Mouse (Mus musculus): Measurements from ENCODE around the gene Aff2. TPM values are rescaled to one million over a fixed set of nuclear protein-coding genes. Genes with fewer than 3 reads are reported as not detected.

The Aff2 gene
- polyA plus RNA-seq (2012; rRNA removed) = 0.11 and 0.36 TPM in 2 replicates

DNA sequence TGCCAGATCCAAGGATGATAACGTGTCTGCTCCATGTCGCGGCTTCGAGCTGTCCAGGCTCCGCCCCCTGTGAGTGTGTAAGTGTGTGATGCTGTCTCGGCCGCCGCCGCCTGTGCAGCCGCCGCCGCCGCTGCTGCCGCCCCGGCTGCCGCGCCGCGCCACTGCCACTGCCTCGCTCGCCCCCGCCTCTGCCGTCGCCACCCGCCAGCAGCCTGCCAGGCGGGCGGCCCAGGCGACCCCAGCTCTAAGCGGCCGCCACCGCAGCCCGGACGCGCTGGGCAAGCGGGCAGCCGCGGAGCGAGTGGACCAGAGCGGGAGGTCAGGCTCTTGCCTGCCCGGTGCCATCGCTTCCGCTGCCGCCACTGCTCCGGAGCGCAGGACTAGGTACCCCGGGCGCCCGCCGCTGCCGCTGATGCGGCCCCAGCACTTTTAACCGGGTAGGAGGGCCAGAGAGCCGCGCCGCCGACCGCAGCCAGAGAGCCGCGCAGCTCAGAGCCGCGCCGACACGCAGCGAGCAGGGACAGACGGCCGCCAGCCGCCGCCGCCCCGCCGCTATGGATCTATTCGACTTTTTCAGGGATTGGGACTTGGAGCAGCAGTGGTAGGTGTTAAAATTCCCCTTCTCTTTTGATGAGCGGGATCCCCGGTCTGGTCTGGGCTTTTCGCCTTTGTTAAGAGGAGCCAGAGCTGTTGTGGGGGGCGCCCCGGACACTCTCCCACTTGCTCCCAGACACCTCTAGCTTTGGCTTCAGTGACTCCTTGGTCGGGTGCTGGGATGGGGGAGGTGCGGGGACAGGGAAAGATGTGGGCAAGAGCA lies at the start of gene Aff2:
Gene Aff2, plus strand, starts transcription at position 57 of the 817 bp plus-strand sequence.
- TF ChIP-seq POLR2A (IDR thresholded peaks at IDR 0.05; ENCODE audit: control insufficient read depth, extremely low read depth, insufficient read depth, low read length, poor library complexity) (no peak), CTCF (IDR thresholded peaks at IDR 0.05; ENCODE audit: borderline replicate concordance, control insufficient read depth, extremely low read depth, insufficient read depth, low read length, poor library complexity) (no peak)
- Histone ChIP-seq H3K4me3 (ENCODE audit: control insufficient read depth, insufficient read depth, low read length) (no peak within 1 kb of the TSS), H3K4me1 (replicated peaks; ENCODE audit: control insufficient read depth, insufficient read depth, low read length) (no peaks in the 10 kb centered on the region), H3K27me3 (ENCODE audit: control insufficient read depth, insufficient read depth, low read length) (peaks cover 4% of the 10 kb centered on the region; the same call in 1 of the 2 replicates), H3K27ac (ENCODE audit: control insufficient read depth, insufficient read depth, low read length) (no peak within 1 kb of the TSS), H3K36me3 (ENCODE audit: control insufficient read depth, insufficient read depth, low read length) (no peaks in the 10 kb centered on the region)
- WGBS = 2% methylated on average over 55 of the region's 79 CpGs
- no peak for DNase-seq

DNA sequence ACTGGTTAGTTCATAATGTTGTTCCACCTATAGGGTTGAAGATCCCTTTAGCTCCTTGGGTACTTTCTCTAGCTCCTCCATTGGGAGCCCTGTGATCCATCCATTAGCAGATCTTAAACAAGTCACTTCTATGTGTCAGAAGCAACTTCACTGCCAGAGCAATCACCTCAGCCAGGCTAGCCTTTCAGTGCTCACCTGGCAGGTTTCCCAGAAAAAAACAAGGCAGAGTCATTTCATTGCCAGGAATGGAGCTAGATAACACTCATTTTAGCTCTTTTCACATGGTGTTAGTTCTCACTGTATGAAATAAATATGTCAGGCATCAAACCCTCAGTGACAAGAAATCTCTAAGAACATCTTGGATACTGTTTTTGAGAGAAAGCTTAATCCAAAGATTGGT lies 22.8 kb upstream of the Aff2 start:
- DNase-seq = no peak
- no peak for TF ChIP-seq CTCF (IDR thresholded peaks at IDR 0.05; ENCODE audit: borderline replicate concordance, control insufficient read depth, extremely low read depth, insufficient read depth, low read length, poor library complexity)
- no peak for TF ChIP-seq POLR2A (IDR thresholded peaks at IDR 0.05; ENCODE audit: control insufficient read depth, extremely low read depth, insufficient read depth, low read length, poor library complexity)
- H3K27me3 ChIP-seq (ENCODE audit: control insufficient read depth, insufficient read depth, low read length) = no peaks in the 10 kb centered on the region
- H3K4me1 ChIP-seq (replicated peaks; ENCODE audit: control insufficient read depth, insufficient read depth, low read length) = no peaks in the 10 kb centered on the region
- H3K27ac ChIP-seq (ENCODE audit: control insufficient read depth, insufficient read depth, low read length) = no peak overlapping the region
- no peak overlapping the region for H3K4me3 ChIP-seq (ENCODE audit: control insufficient read depth, insufficient read depth, low read length)
- no peaks in the 10 kb centered on the region for H3K36me3 ChIP-seq (ENCODE audit: control insufficient read depth, insufficient read depth, low read length)

DNA sequence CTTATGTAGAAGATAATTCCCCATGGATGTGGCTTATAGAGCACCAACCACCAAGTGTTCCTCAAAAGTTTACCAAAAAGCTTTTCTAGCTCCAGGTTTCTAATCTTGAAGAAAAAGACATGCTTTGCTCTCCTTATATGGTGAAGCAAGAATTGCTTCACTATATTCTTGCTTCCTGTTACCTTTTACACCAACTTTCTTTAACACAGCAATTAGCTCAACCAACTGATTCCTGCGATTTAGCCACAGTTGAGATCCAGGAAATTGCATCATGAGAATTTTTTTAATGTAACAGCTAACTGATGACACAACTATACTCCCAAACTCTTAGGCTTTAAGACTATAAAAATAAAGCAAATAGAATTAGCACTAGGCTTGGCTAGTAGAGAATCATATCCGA lies 4.5 kb upstream of the Aff2 start:
- WGBS = 59% methylated on average over 2 of the region's 2 CpGs
- H3K4me1 ChIP-seq (replicated peaks; ENCODE audit: control insufficient read depth, insufficient read depth, low read length) = no peaks in the 10 kb centered on the region

DNA sequence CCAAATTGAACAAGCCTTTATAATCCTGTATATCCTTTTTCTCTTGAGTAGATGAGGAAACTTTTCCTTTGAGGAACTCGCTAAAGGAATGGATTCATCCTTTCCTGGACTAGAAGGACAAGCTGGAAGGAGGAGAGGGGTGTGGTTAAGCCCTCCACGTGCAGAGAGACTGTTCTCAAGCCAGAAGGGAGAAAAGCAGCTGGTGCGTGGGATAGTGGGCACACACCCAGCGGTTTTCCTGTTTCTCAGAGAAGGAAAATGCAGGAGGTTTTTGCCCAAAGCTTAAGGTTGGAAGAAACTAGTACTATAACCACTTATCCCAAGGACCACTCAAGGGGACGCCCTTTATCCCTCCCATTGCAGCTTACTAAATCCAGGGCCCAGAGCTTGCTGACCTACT lies 734 bp upstream of the Aff2 start:
- TF ChIP-seq POLR2A (IDR thresholded peaks at IDR 0.05; ENCODE audit: control insufficient read depth, extremely low read depth, insufficient read depth, low read length, poor library complexity) (no peak), CTCF (IDR thresholded peaks at IDR 0.05; ENCODE audit: borderline replicate concordance, control insufficient read depth, extremely low read depth, insufficient read depth, low read length, poor library complexity) (no peak)
- H3K4me1 ChIP-seq (replicated peaks; ENCODE audit: control insufficient read depth, insufficient read depth, low read length) = no peaks in the 10 kb centered on the region
- WGBS = 33% methylated on average over 5 of the region's 5 CpGs

More for the DNA sequence above, 4.5 kb upstream of the Aff2 start:
- Histone ChIP-seq H3K27ac (ENCODE audit: control insufficient read depth, insufficient read depth, low read length) (no peak overlapping the region), H3K36me3 (ENCODE audit: control insufficient read depth, insufficient read depth, low read length) (no peaks in the 10 kb centered on the region), H3K27me3 (ENCODE audit: control insufficient read depth, insufficient read depth, low read length) (peaks cover 3% of the 10 kb centered on the region; the same call in 1 of the 2 replicates), H3K4me3 (ENCODE audit: control insufficient read depth, insufficient read depth, low read length) (no peak overlapping the region)
- TF ChIP-seq CTCF (IDR thresholded peaks at IDR 0.05; ENCODE audit: borderline replicate concordance, control insufficient read depth, extremely low read depth, insufficient read depth, low read length, poor library complexity) = no peak
- no peak for TF ChIP-seq POLR2A (IDR thresholded peaks at IDR 0.05; ENCODE audit: control insufficient read depth, extremely low read depth, insufficient read depth, low read length, poor library complexity)
- no peak for DNase-seq

DNA sequence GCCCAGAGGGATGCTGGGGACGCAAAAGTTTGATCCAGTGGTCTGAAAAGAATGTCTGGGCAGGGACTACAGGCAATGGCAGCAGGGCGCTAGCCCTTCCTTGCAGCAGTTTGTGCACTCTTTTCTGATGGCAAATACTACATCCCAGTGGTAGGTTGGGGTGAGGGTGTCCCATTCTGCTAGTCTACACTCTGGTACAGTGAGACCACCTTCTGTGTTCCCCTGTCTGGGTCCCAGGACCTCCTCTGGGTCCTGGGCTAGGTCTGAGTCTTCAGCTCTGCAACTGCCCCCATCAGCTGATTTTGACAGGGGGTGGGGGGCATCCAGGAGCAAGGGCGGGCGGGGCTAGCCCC lies 233 bp upstream of the Aff2 start:
- WGBS = 16% methylated on average over 4 of the region's 4 CpGs
- Histone ChIP-seq H3K27ac (ENCODE audit: control insufficient read depth, insufficient read depth, low read length) (no peak overlapping the region), H3K4me3 (ENCODE audit: control insufficient read depth, insufficient read depth, low read length) (no peak overlapping the region), H3K36me3 (ENCODE audit: control insufficient read depth, insufficient read depth, low read length) (no peaks in the 10 kb centered on the region), H3K4me1 (replicated peaks; ENCODE audit: control insufficient read depth, insufficient read depth, low read length) (no peaks in the 10 kb centered on the region), H3K27me3 (ENCODE audit: control insufficient read depth, insufficient read depth, low read length) (peaks cover 4% of the 10 kb centered on the region; the same call in 1 of the 2 replicates)
- DNase-seq = no peak
- TF ChIP-seq CTCF (IDR thresholded peaks at IDR 0.05; ENCODE audit: borderline replicate concordance, control insufficient read depth, extremely low read depth, insufficient read depth, low read length, poor library complexity) = no peak
- TF ChIP-seq POLR2A (IDR thresholded peaks at IDR 0.05; ENCODE audit: control insufficient read depth, extremely low read depth, insufficient read depth, low read length, poor library complexity) = no peak

More for the DNA sequence above, 734 bp upstream of the Aff2 start:
- DNase-seq = no peak
- no peak overlapping the region for H3K27ac ChIP-seq (ENCODE audit: control insufficient read depth, insufficient read depth, low read length)
- no peak overlapping the region for H3K4me3 ChIP-seq (ENCODE audit: control insufficient read depth, insufficient read depth, low read length)
- peaks cover 4% of the 10 kb centered on the region; the same call in 1 of the 2 replicates for H3K27me3 ChIP-seq (ENCODE audit: control insufficient read depth, insufficient read depth, low read length)
- no peaks in the 10 kb centered on the region for H3K36me3 ChIP-seq (ENCODE audit: control insufficient read depth, insufficient read depth, low read length)

DNA sequence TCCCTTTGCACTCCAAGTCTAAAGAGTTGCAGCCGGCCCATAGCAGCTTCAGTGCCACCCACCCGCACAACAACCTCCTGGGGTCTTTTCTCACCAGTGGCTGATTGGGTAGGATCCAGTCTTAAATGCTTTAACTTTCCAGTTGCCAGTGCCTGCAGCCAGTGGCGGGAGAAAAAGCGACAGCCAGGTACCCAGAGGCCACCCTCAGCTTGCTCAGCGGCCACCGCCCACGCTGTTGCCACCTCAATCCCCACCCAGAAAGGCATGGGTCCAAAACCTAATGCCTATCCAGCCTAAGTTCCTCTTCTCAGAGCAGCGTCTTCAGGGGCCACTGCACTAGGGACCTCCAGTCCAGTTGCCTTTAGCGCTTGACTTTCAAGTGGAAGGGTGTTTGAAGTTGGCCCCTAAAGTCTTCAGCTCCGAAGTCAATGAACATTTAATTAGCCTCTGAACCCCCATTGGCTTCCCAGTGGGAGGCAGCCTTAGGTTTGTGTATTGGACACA lies 1.0 kb downstream of the Aff2 start:
- Histone ChIP-seq H3K4me3 (ENCODE audit: control insufficient read depth, insufficient read depth, low read length) (no peak overlapping the region), H3K27ac (ENCODE audit: control insufficient read depth, insufficient read depth, low read length) (no peak overlapping the region), H3K4me1 (replicated peaks; ENCODE audit: control insufficient read depth, insufficient read depth, low read length) (no peaks in the 10 kb centered on the region), H3K27me3 (ENCODE audit: control insufficient read depth, insufficient read depth, low read length) (peaks cover 4% of the 10 kb centered on the region; the same call in 1 of the 2 replicates), H3K36me3 (ENCODE audit: control insufficient read depth, insufficient read depth, low read length) (no peaks in the 10 kb centered on the region)
- no peak for DNase-seq
- TF ChIP-seq CTCF (IDR thresholded peaks at IDR 0.05; ENCODE audit: borderline replicate concordance, control insufficient read depth, extremely low read depth, insufficient read depth, low read length, poor library complexity) = no peak
- no peak for TF ChIP-seq POLR2A (IDR thresholded peaks at IDR 0.05; ENCODE audit: control insufficient read depth, extremely low read depth, insufficient read depth, low read length, poor library complexity)
- 6% methylated on average over 10 of the region's 10 CpGs for WGBS
